Mouse (Mus musculus): ENCODE measurements around the gene Cenpn. TPM values are rescaled to one million over a fixed set of nuclear protein-coding genes. Genes with fewer than 3 reads are reported as not detected.

The Cenpn gene
- polyA plus RNA-seq, 1 experiment from 2014 or later = 34.0 TPM

Other genes with a start within 250 kb of the Cenpn start
- 4.5 and 4.8 TPM in 2 replicates for gene Cdyl2, start 188.7 kb upstream of the Cenpn start, polyA plus RNA-seq (2014; fragmentation: Nextera tagmentation; extraction: Ambion mirVana)
- gene Cmc2, start 275 bp upstream of the Cenpn start, polyA plus RNA-seq (2014; fragmentation: Nextera tagmentation; extraction: Ambion mirVana) = 102 and 113 TPM in 2 replicates
- 8.9 and 10.5 TPM in 2 replicates for gene Atmin, start 21.7 kb downstream of the Cenpn start, polyA plus RNA-seq (2014; fragmentation: Nextera tagmentation; extraction: Ambion mirVana)
- 0.66 and 0.83 TPM in 2 replicates for gene 1700030J22Rik, start 57.2 kb downstream of the Cenpn start, polyA plus RNA-seq (2014; fragmentation: Nextera tagmentation; extraction: Ambion mirVana)
- 91.7 and 95.2 TPM in 2 replicates for gene Gcsh, start 71.8 kb downstream of the Cenpn start, polyA plus RNA-seq (2014; fragmentation: Nextera tagmentation; extraction: Ambion mirVana)
- gene Pkd1l2, start 160.7 kb downstream of the Cenpn start, polyA plus RNA-seq (2014; fragmentation: Nextera tagmentation; extraction: Ambion mirVana) = 0.03 TPM in 1 of 2 replicates, not detected in the other
- 0.08 and 0.49 TPM in 2 replicates for gene Bco1, start 174.1 kb downstream of the Cenpn start, polyA plus RNA-seq (2014; fragmentation: Nextera tagmentation; extraction: Ambion mirVana)
- 1.4 and 1.7 TPM in 2 replicates for gene Gan, start 236.4 kb downstream of the Cenpn start, polyA plus RNA-seq (2014; fragmentation: Nextera tagmentation; extraction: Ambion mirVana)

All from heart, embryonic 11.5 days (tissue).